Mouse (Mus musculus) kidney, embryonic 16.5 days (tissue): Measurements from ENCODE around the gene Olfr1212. TPM values are rescaled to one million over a fixed set of nuclear protein-coding genes. Genes with fewer than 3 reads are reported as not detected.

Source experiments
- ATAC-seq: fragments of 200-750 bp; cut with Nextera tagmentation; 2 replicates; pipeline ENCODE4 v1.8.0; 2017; ENCODE audit warnings: moderate TSS enrichment; ENCODE audit not compliant: low FRiP score, low TSS enrichment
- H3K27ac ChIP-seq: fragments of 300-500 bp; sonication (generic); 2 replicates; pipeline ENCODE4 v1.5.1; 2014; ENCODE audit warnings: low read length
- H3K27me3 ChIP-seq: fragments of 300-500 bp; sonication (generic); 2 replicates; pipeline ENCODE4 v1.6.1; 2014; ENCODE audit warnings: low read length, control low read depth, mixed read lengths; ENCODE audit not compliant: insufficient read depth
- H3K36me3 ChIP-seq: fragments of 300-500 bp; sonication (generic); 2 replicates; pipeline ENCODE4 v1.6.1; 2014; ENCODE audit warnings: low read length, control low read depth, mixed read lengths; ENCODE audit not compliant: insufficient read depth
- H3K4me1 ChIP-seq: fragments of 300-500 bp; sonication (generic); 2 replicates; pipeline ENCODE4 v1.6.1; 2014; ENCODE audit warnings: low read length, control low read depth, mixed read lengths; ENCODE audit not compliant: insufficient read depth
- H3K4me2 ChIP-seq: fragments of 300-500 bp; sonication (generic); replicated peaks from 2 replicates; pipeline ENCODE4 v1.6.1; 2014; ENCODE audit warnings: low read depth, low read length
- H3K4me3 ChIP-seq: fragments of 300-500 bp; sonication (generic); 2 replicates; pipeline ENCODE4 v1.5.1; 2014; ENCODE audit warnings: mild to moderate bottlenecking, low read length
- H3K9ac ChIP-seq: fragments of 300-500 bp; sonication (generic); replicated peaks from 2 replicates; pipeline ENCODE4 v1.6.1; 2014; ENCODE audit warnings: low read length
- H3K9me3 ChIP-seq: fragments of 300-500 bp; sonication (generic); 2 replicates; pipeline ENCODE4 v1.6.1; 2016; ENCODE audit warnings: low read length, control low read depth
- WGBS: fragments of 180-500 bp; shearing (Covaris S2); extraction: QIAGEN DNeasy Blood & Tissue Kit; methylation state at CpG from one replicate; pipeline ENCODE4 v1.1.7; 2014; 5-methylcytosine and 5-hydroxymethylcytosine counted together
- polyA plus RNA-seq: library from polyadenylated mRNA; unstranded; fragments of >200 nt; fragmentation: Nextera tagmentation; extraction: Ambion mirVana; gene quantifications from 2 replicates; pipeline ENCODE4 v1.2.1, GENCODE M21; 2015

Olfr1212 gene
- not detected in 2 replicates for polyA plus RNA-seq

- ATAC-seq, result no peak
- no peaks in the 10 kb centered on the region for H3K36me3 ChIP-seq
- no peak within 1 kb of the TSS for H3K4me3 ChIP-seq
- no peaks in the 10 kb centered on the region for H3K9me3 ChIP-seq
- no peak within 1 kb of the TSS for H3K4me2 ChIP-seq
- H3K27me3 ChIP-seq, result no peaks in the 10 kb centered on the region
- H3K4me1 ChIP-seq, result no peaks in the 10 kb centered on the region
- H3K9ac ChIP-seq, result no peak within 1 kb of the TSS
- H3K27ac ChIP-seq, result no peak within 1 kb of the TSS
Measured at GRCm38 (mm10) chr2:88953669-88954068, at the start of gene Olfr1212. Olfr1212 (plus strand) TSS chr2:88953969.

- H3K4me1 ChIP-seq, result no peaks in the 10 kb centered on the region
- H3K27me3 ChIP-seq, result no peaks in the 10 kb centered on the region
- no peak for ATAC-seq
- no peak within 1 kb of the TSS for H3K4me2 ChIP-seq
- H3K9ac ChIP-seq, result no peak within 1 kb of the TSS
- H3K36me3 ChIP-seq, result no peaks in the 10 kb centered on the region
- H3K27ac ChIP-seq, result no peak within 1 kb of the TSS
- no peak within 1 kb of the TSS for H3K4me3 ChIP-seq
- WGBS, result 95% methylated on average over 3 of the region's 3 CpGs
- H3K9me3 ChIP-seq, result no peaks in the 10 kb centered on the region
Measured at GRCm38 (mm10) chr2:88915057-88915456, 38.7 kb upstream of the Olfr1212 start, which contains the start of gene Olfr1209. Olfr1209 (minus strand) TSS chr2:88915157.

GRCm38 (mm10) chr2:88938011-88938410 is 15.8 kb upstream of the Olfr1212 start, which contains the start of gene Olfr1211:
Olfr1211 (minus strand) TSS chr2:88938111.
- WGBS, result 92% methylated on average over 1 of the region's 1 CpGs
- H3K27ac ChIP-seq, result no peak within 1 kb of the TSS

GRCm38 (mm10) chr2:88980181-88980580 is 26.4 kb downstream of the Olfr1212 start, which contains the start of gene Gm13762:
Gm13762 (minus strand) TSS chr2:88980281.
- Histone ChIP-seq H3K9ac (no peak within 1 kb of the TSS), H3K4me1 (no peaks in the 10 kb centered on the region), H3K4me2 (no peak within 1 kb of the TSS), H3K4me3 (no peak within 1 kb of the TSS), H3K36me3 (no peaks in the 10 kb centered on the region), H3K27ac (no peak within 1 kb of the TSS), H3K9me3 (no peaks in the 10 kb centered on the region), H3K27me3 (no peaks in the 10 kb centered on the region)
- no peak for ATAC-seq
- WGBS, result 94% methylated on average over 1 of the region's 1 CpGs

More at GRCm38 (mm10) chr2:88938011-88938410, 15.8 kb upstream of the Olfr1212 start, which contains the start of gene Olfr1211:
- H3K4me3 ChIP-seq, result no peak within 1 kb of the TSS
- no peaks in the 10 kb centered on the region for H3K36me3 ChIP-seq
- no peak within 1 kb of the TSS for H3K9ac ChIP-seq
- no peaks in the 10 kb centered on the region for H3K27me3 ChIP-seq
- no peaks in the 10 kb centered on the region for H3K9me3 ChIP-seq
- ATAC-seq, result no peak
- no peaks in the 10 kb centered on the region for H3K4me1 ChIP-seq
- H3K4me2 ChIP-seq, result no peak within 1 kb of the TSS

- ATAC-seq, result no peak
- H3K27me3 ChIP-seq, result no peaks in the 10 kb centered on the region
- no peak within 1 kb of the TSS for H3K4me3 ChIP-seq
- H3K4me1 ChIP-seq, result no peaks in the 10 kb centered on the region
- H3K9me3 ChIP-seq, result no peaks in the 10 kb centered on the region
- WGBS, result 74% methylated on average over 1 of the region's 1 CpGs
- H3K27ac ChIP-seq, result no peak within 1 kb of the TSS
- no peak within 1 kb of the TSS for H3K4me2 ChIP-seq
- H3K36me3 ChIP-seq, result no peaks in the 10 kb centered on the region
- no peak within 1 kb of the TSS for H3K9ac ChIP-seq
Measured at GRCm38 (mm10) chr2:88992553-88992952, 38.8 kb downstream of the Olfr1212 start, which contains the start of gene Olfr1214. Olfr1214 (minus strand) TSS chr2:88992653.

- Histone ChIP-seq H3K27me3 (no peaks in the 10 kb centered on the region), H3K9me3 (no peaks in the 10 kb centered on the region), H3K9ac (no peak within 1 kb of the TSS), H3K36me3 (no peaks in the 10 kb centered on the region), H3K4me2 (no peak within 1 kb of the TSS), H3K4me1 (no peaks in the 10 kb centered on the region), H3K27ac (no peak within 1 kb of the TSS), H3K4me3 (no peak within 1 kb of the TSS)
- WGBS, result 76% methylated on average over 2 of the region's 2 CpGs
- no peak for ATAC-seq
Measured at GRCm38 (mm10) chr2:89006873-89007272, 53.1 kb downstream of the Olfr1212 start, which contains the start of gene Olfr1215. Olfr1215 (minus strand) TSS chr2:89006973.

Other genes with a start within 250 kb of the Olfr1212 start
- gene Olfr1196, start 249.4 kb upstream of the Olfr1212 start, polyA plus RNA-seq, result not detected in 2 replicates
- not detected in 2 replicates for gene Olfr1197, start 221.6 kb upstream of the Olfr1212 start, polyA plus RNA-seq
- gene Olfr1198, start 202.6 kb upstream of the Olfr1212 start, polyA plus RNA-seq, result not detected in 2 replicates
- not detected in 2 replicates for gene Olfr1199, start 193.5 kb upstream of the Olfr1212 start, polyA plus RNA-seq
- gene Olfr1200, start 183.5 kb upstream of the Olfr1212 start, polyA plus RNA-seq, result not detected in 2 replicates
- gene Olfr1201, start 160.9 kb upstream of the Olfr1212 start, polyA plus RNA-seq, result not detected in 2 replicates
- gene Olfr1202, start 139.5 kb upstream of the Olfr1212 start, polyA plus RNA-seq, result not detected in 2 replicates
- gene Olfr1205, start 124.2 kb upstream of the Olfr1212 start, polyA plus RNA-seq, result not detected in 2 replicates
- not detected in 2 replicates for gene Olfr1204, start 104.7 kb upstream of the Olfr1212 start, polyA plus RNA-seq
- gene Olfr1206, start 90.7 kb upstream of the Olfr1212 start, polyA plus RNA-seq, result not detected in 2 replicates
- gene Olfr1208, start 51.7 kb upstream of the Olfr1212 start, polyA plus RNA-seq, result not detected in 2 replicates
- gene Olfr1209, start 38.8 kb upstream of the Olfr1212 start, polyA plus RNA-seq, result not detected in 2 replicates
- gene Olfr1211, start 15.9 kb upstream of the Olfr1212 start, polyA plus RNA-seq, result not detected in 2 replicates
- gene Gm13762, start 26.3 kb downstream of the Olfr1212 start, polyA plus RNA-seq, result not detected in 2 replicates
- not detected in 2 replicates for gene Olfr1214, start 38.7 kb downstream of the Olfr1212 start, polyA plus RNA-seq
- not detected in 2 replicates for gene Olfr1215, start 53.0 kb downstream of the Olfr1212 start, polyA plus RNA-seq
- gene Olfr1216, start 64.4 kb downstream of the Olfr1212 start, polyA plus RNA-seq, result not detected in 2 replicates
- gene Olfr1217, start 78.1 kb downstream of the Olfr1212 start, polyA plus RNA-seq, result not detected in 2 replicates
- gene Olfr1218, start 107.2 kb downstream of the Olfr1212 start, polyA plus RNA-seq, result not detected in 2 replicates
- gene Olfr1219, start 129.5 kb downstream of the Olfr1212 start, polyA plus RNA-seq, result not detected in 2 replicates
- not detected in 2 replicates for gene Olfr1220, start 152.9 kb downstream of the Olfr1212 start, polyA plus RNA-seq
- not detected in 2 replicates for gene Olfr1221, start 163.3 kb downstream of the Olfr1212 start, polyA plus RNA-seq
- gene Olfr1222, start 179.1 kb downstream of the Olfr1212 start, polyA plus RNA-seq, result not detected in 2 replicates
- gene Olfr1223, start 197.6 kb downstream of the Olfr1212 start, polyA plus RNA-seq, result not detected in 2 replicates
- gene Olfr1224-ps1, start 210.1 kb downstream of the Olfr1212 start, polyA plus RNA-seq, result not detected in 2 replicates
- not detected in 2 replicates for gene Olfr1225, start 220.7 kb downstream of the Olfr1212 start, polyA plus RNA-seq
- gene Olfr1226, start 246.1 kb downstream of the Olfr1212 start, polyA plus RNA-seq, result not detected in 2 replicates